ENCODE assay signal across 8 mouse cellular contexts in genomic region chr14:103011782-103012181, GRCm38 (mm10). TPM values are rescaled to one million over a fixed set of nuclear protein-coding genes. Genes with fewer than 3 reads are reported as not detected.
DNase-seq lines count a peak whose midpoint lies in the region; ATAC-seq and TF ChIP-seq lines count a peak whose summit lies in the region.

No protein-coding gene starts in this region.

- DNase-seq in gastrocnemius, adult 2 months = peak; percentile 36
- no peak for DNase-seq in gastrocnemius, adult 8-10 months (ENCODE audit: low spot score in 2 of 2)
- DNase-seq in neural tube, embryonic 10.5 days (ENCODE audit: extremely low spot score, low spot score) = peak; percentile 17
- peak; percentile 54 for DNase-seq in kidney, postnatal 10 days
- DNase-seq in natural killer cell, adult 2 months (ENCODE audit: low spot score in 2 of 2) = peak; percentile 48 to 50
- DNase-seq in urinary bladder, postnatal 10 days (ENCODE audit: low spot score) = no peak

- H3K4me3 ChIP-seq in gastrocnemius, adult 2 months = no peak overlapping the region
- H3K4me3 ChIP-seq in neural tube, embryonic 15.5 days (replicated peaks) = no peak overlapping the region
- no peak overlapping the region for H3K4me3 ChIP-seq in bone marrow, adult 2 months (replicated peaks; ENCODE audit: control insufficient read depth, low read depth, low read length)

- no peaks in the 10 kb centered on the region for H3K9me3 ChIP-seq in neural tube, embryonic 15.5 days (replicated peaks)

- ATAC-seq in neural tube, embryonic 15.5 days (ENCODE audit: low FRiP score) = no peak; the same call in 1 of the 2 replicates

- no peak overlapping the region for H3K27ac ChIP-seq in gastrocnemius, adult 2 months
- H3K27ac ChIP-seq in neural tube, embryonic 15.5 days (replicated peaks) = no peak overlapping the region
- H3K27ac ChIP-seq in bone marrow, adult 2 months (ENCODE audit: control insufficient read depth, insufficient read depth, low read depth, low read length, poor library complexity) = no peak overlapping the region

- H3K4me1 ChIP-seq in neural tube, embryonic 15.5 days = no peaks in the 10 kb centered on the region
- peaks cover 2% of the 10 kb centered on the region; the same call in 1 of the 2 replicates for H3K4me1 ChIP-seq in bone marrow, adult 2 months (ENCODE audit: control insufficient read depth, insufficient read depth, low read length)

- no peak overlapping the region for H3K4me2 ChIP-seq in neural tube, embryonic 15.5 days

- no peaks in the 10 kb centered on the region; the same call in 1 of the 2 replicates for H3K27me3 ChIP-seq in neural tube, embryonic 15.5 days (replicated peaks)

- TF ChIP-seq POLR2A in bone marrow, adult 2 months (IDR thresholded peaks at IDR 0.05; ENCODE audit: borderline replicate concordance, control insufficient read depth, low read depth, low read length) = no peak

- 35% methylated on average over 5 of the region's 5 CpGs for whole genome bisulfite sequencing in neural tube, embryonic 15.5 days
- WGBS in bone marrow, adult 2 months = 15% methylated on average over 5 of the region's 5 CpGs

- TF ChIP-seq CTCF in gastrocnemius, adult 2 months (IDR thresholded peaks at IDR 0.05) = peak; percentile 70
- peak; percentile 86 for TF ChIP-seq CTCF in bone marrow, adult 2 months (IDR thresholded peaks at IDR 0.05; ENCODE audit: control insufficient read depth, insufficient read depth, low read length)

- H3K36me3 ChIP-seq in neural tube, embryonic 15.5 days = no peaks in the 10 kb centered on the region

- H3K9ac ChIP-seq in neural tube, embryonic 15.5 days (replicated peaks) = no peak overlapping the region

- intact Hi-C loops in gastrocnemius, adult 2 months (cut with DNase I) = loop anchor here (1.0 to 2.0 kb wide), 2 partner anchors 40 to 525 kb away; no protein-coding TSS in a partner anchor

RNA-seq across cellular contexts. Expression of gene Kctd12, which starts 29.3 kb away (rescaled TPM):
- total RNA-seq in gastrocnemius, adult 2 months (2021) = 1 to 10 TPM; 5.2 to 9.7 TPM
- total RNA-seq in gastrocnemius, adult 8-10 months (2022) = 1 to 10 TPM; 4.4 to 7.7 (median 5.3) TPM
- polyA plus RNA-seq in neural tube, embryonic 15.5 days (2015; fragmentation: Nextera tagmentation; extraction: Ambion mirVana) = 13.2 and 14.4 TPM in 2 replicates
- 14.0 and 17.9 TPM in 2 replicates for polyA plus RNA-seq in bone marrow, adult 2 months (2011; ENCODE audit: insufficient read depth, insufficient read length, low replicate concordance, missing spikeins)

RNA-seq across cellular contexts. Expression of gene Acod1, which starts 35.0 kb away (rescaled TPM):
- not detected for total RNA-seq in gastrocnemius, adult 2 months (2021)
- total RNA-seq in gastrocnemius, adult 8-10 months (2022) = not detected
- polyA plus RNA-seq in neural tube, embryonic 15.5 days (2015; fragmentation: Nextera tagmentation; extraction: Ambion mirVana) = not detected in 2 replicates
- not detected in 2 replicates for polyA plus RNA-seq in bone marrow, adult 2 months (2011; ENCODE audit: insufficient read depth, insufficient read length, low replicate concordance, missing spikeins)

RNA-seq across cellular contexts. Expression of gene Cln5, which starts 58.2 kb away (rescaled TPM):
- 10 to 100 TPM; 12.6 to 14.4 TPM for total RNA-seq in gastrocnemius, adult 2 months (2021)
- total RNA-seq in gastrocnemius, adult 8-10 months (2022) = 10 to 100 TPM; 11.1 to 12.4 (median 11.8) TPM
- 12.9 and 15.9 TPM in 2 replicates for polyA plus RNA-seq in neural tube, embryonic 15.5 days (2015; fragmentation: Nextera tagmentation; extraction: Ambion mirVana)
- 4.9 and 15.5 TPM in 2 replicates for polyA plus RNA-seq in bone marrow, adult 2 months (2011; ENCODE audit: insufficient read depth, insufficient read length, low replicate concordance, missing spikeins)

Comparison
In these comparisons a context has a peak if more than half of its experiments do, and no peak if none do; other contexts are left out.
1. DNase-seq: peak in gastrocnemius, adult 2 months (single experiment), neural tube, embryonic 10.5 days (single experiment), kidney, postnatal 10 days (single experiment) and natural killer cell, adult 2 months (2 of 2); none in gastrocnemius, adult 8-10 months (0 of 2) and urinary bladder, postnatal 10 days (single experiment).